8 mouse cellular contexts compared by ENCODE assay signal in the genomic region with DNA sequence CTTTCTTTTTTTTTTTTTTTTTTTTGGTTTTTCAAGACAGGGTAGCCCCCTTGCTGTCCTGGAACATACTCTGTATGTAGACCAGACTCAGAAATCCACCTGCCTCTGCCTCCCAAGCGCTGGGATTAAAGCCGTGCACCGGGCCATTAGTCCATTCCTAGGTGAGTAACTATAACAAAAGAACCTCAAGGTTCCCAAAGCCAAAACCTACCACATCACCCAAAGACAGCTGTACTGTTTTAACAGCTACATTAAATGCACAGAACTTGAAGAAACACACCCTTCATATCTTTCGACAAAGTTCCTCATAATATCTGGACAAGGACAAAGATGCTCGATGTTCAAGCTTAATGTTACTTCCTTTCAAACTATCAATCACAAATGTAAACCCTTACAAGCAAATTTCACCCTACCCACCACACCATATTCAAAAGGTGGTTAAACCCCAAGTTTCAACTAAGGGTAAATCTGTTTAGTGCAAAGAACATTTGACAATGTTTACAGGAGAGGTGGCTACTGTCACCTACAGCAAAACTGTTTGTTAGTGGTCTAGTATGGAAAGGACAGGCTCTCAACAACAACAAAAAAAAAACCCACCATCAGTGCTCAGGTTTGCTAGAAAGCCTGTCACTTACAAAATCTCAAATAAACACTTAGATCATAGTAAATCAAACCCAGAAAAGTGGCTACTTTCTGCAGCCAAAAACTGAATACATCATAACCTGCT. TPM values are rescaled to one million over a fixed set of nuclear protein-coding genes. Genes with fewer than 3 reads are reported as not detected.
DNase-seq lines count a peak whose midpoint lies in the region; ATAC-seq and TF ChIP-seq lines count a peak whose summit lies in the region.

No protein-coding gene starts in this region.

- peak overlapping the region; percentile 80 for H3K4me2 ChIP-seq in intestine, postnatal 0 days (replicated peaks; ENCODE audit: low read depth)
- H3K4me2 ChIP-seq in stomach, embryonic 15.5 days: peak overlapping the region; percentile 80

- no peaks in the 10 kb centered on the region for H3K27me3 ChIP-seq in heart, adult 2 months (ENCODE audit: control insufficient read depth, insufficient read depth, low read length)
- H3K27me3 ChIP-seq in megakaryocyte, embryonic 14.5 days (replicated peaks): no peaks in the 10 kb centered on the region
- H3K27me3 ChIP-seq in intestine, postnatal 0 days (replicated peaks; ENCODE audit: control insufficient read depth, insufficient read depth, low read length): no peaks in the 10 kb centered on the region
- H3K27me3 ChIP-seq in stomach, embryonic 15.5 days (replicated peaks): no peaks in the 10 kb centered on the region

- TF ChIP-seq CTCF in heart, adult 2 months (IDR thresholded peaks at IDR 0.05): no peak
- TF ChIP-seq CTCF in intestine, postnatal 0 days (IDR thresholded peaks at IDR 0.05; ENCODE audit: low read depth): no peak

- peaks cover 1% of the 10 kb centered on the region for H3K4me1 ChIP-seq in heart, adult 2 months (ENCODE audit: control insufficient read depth, insufficient read depth, low read length)
- H3K4me1 ChIP-seq in megakaryocyte, embryonic 14.5 days: peaks cover 72% of the 10 kb centered on the region
- peaks cover 6% of the 10 kb centered on the region; the same call in 1 of the 2 replicates for H3K4me1 ChIP-seq in intestine, postnatal 0 days (replicated peaks; ENCODE audit: control insufficient read depth, insufficient read depth, low read length)
- no peaks in the 10 kb centered on the region; the same call in 1 of the 2 replicates for H3K4me1 ChIP-seq in stomach, embryonic 15.5 days

- H3K79me2 ChIP-seq in heart, adult 2 months (replicated peaks; ENCODE audit: control insufficient read depth, insufficient read depth, low read length): peaks cover 3% of the 10 kb centered on the region

- 53% methylated on average over 5 of the region's 5 CpGs for WGBS in heart, adult 2 months
- 30% methylated on average over 5 of the region's 5 CpGs for WGBS in intestine, postnatal 0 days
- 48% methylated on average over 5 of the region's 5 CpGs for WGBS in stomach, embryonic 15.5 days

- H3K9ac ChIP-seq in heart, adult 2 months (ENCODE audit: low read depth, low read length): no peak overlapping the region
- no peak overlapping the region for H3K9ac ChIP-seq in intestine, postnatal 0 days (ENCODE audit: low read depth, low read length)
- no peak overlapping the region for H3K9ac ChIP-seq in stomach, embryonic 15.5 days

- no peak for TF ChIP-seq EP300 in heart, adult 2 months (IDR thresholded peaks at IDR 0.05; ENCODE audit: insufficient read depth, low read depth, low read length)

- no peak overlapping the region for H3K4me3 ChIP-seq in heart, adult 2 months
- peak overlapping the region; percentile 99 for H3K4me3 ChIP-seq in megakaryocyte, embryonic 14.5 days (replicated peaks)
- H3K4me3 ChIP-seq in intestine, postnatal 0 days (ENCODE audit: low read depth, low read length): no peak overlapping the region
- H3K4me3 ChIP-seq in stomach, embryonic 15.5 days (replicated peaks): no peak overlapping the region

- H3K36me3 ChIP-seq in heart, adult 2 months (ENCODE audit: control insufficient read depth, insufficient read depth, low read length): peaks cover 23% of the 10 kb centered on the region
- H3K36me3 ChIP-seq in megakaryocyte, embryonic 14.5 days (replicated peaks; ENCODE audit: low read length): peaks cover 30% of the 10 kb centered on the region
- H3K36me3 ChIP-seq in intestine, postnatal 0 days (ENCODE audit: control insufficient read depth, insufficient read depth): no peaks in the 10 kb centered on the region; the same call in 1 of the 2 replicates
- no peaks in the 10 kb centered on the region; the same call in 1 of the 2 replicates for H3K36me3 ChIP-seq in stomach, embryonic 15.5 days

- no peak overlapping the region; the same call in 1 of the 2 replicates for H3K27ac ChIP-seq in heart, adult 2 months
- peak overlapping the region; percentile 35; the same call in 1 of the 2 replicates for H3K27ac ChIP-seq in intestine, postnatal 0 days (ENCODE audit: low read depth, low read length)
- H3K27ac ChIP-seq in stomach, embryonic 15.5 days: no peak overlapping the region

- peak; percentile 64 for DNase-seq in heart, adult 11 months
- no peak for DNase-seq in heart, adult 2 months
- no peak for DNase-seq in adrenal gland, adult 18-20 months (ENCODE audit: low spot score in 2 of 2)
- DNase-seq in gastrocnemius, adult 8-10 months (ENCODE audit: low spot score in 2 of 2): no peak

- no peak for TF ChIP-seq POLR2A in heart, adult 2 months (IDR thresholded peaks at IDR 0.05; ENCODE audit: insufficient read depth, low read depth, low read length)

- intact Hi-C loops in heart, adult 2 months (cut with DNase I): no loop called here

- ATAC-seq in megakaryocyte, adult 5-6 weeks (ENCODE audit: poor library complexity, severe bottlenecking): no peak
- no peak for ATAC-seq in intestine, postnatal 0 days
- no peak for ATAC-seq in stomach, embryonic 15.5 days (ENCODE audit: insufficient read depth, low FRiP score, low read depth)

- no peaks in the 10 kb centered on the region for H3K9me3 ChIP-seq in megakaryocyte, embryonic 14.5 days
- no peaks in the 10 kb centered on the region for H3K9me3 ChIP-seq in intestine, postnatal 0 days (ENCODE audit: control insufficient read depth)
- no peaks in the 10 kb centered on the region for H3K9me3 ChIP-seq in stomach, embryonic 15.5 days

RNA-seq across cellular contexts. Expression of a gene that starts 3.3 kb away (rescaled TPM):
- 10 to 100 TPM; 16.4 to 17.5 TPM for total RNA-seq in heart, adult 2 months (2021)
- 7.3 and 11.9 TPM in 2 replicates for polyA plus RNA-seq in heart, adult 2 months (2012; rRNA removed)
- polyA plus RNA-seq in megakaryocyte, embryonic 14.5 days (2012; ENCODE audit: insufficient read depth, low replicate concordance): 1.2 TPM in 1 of 2 replicates, not detected in the other
- total RNA-seq in megakaryocyte, adult 5-6 weeks (2015): 6.8 and 9.4 TPM in 2 replicates
- 12.8 and 13.2 TPM in 2 replicates for total RNA-seq in megakaryocyte, adult 5-6 weeks (2017)
- polyA plus RNA-seq in intestine, postnatal 0 days (2015; fragmentation: Nextera tagmentation; extraction: Ambion mirVana): 8.8 and 9.6 TPM in 2 replicates
- polyA plus RNA-seq in stomach, embryonic 15.5 days (2015; fragmentation: Nextera tagmentation; extraction: Ambion mirVana): 20.2 and 21.3 TPM in 2 replicates
- total RNA-seq in adrenal gland, adult 18-20 months (2021): 10 to 100 TPM; 23.2 to 23.7 TPM
- 10 to 100 TPM; 11.8 to 13.8 (median 13.1) TPM for total RNA-seq in gastrocnemius, adult 8-10 months (2022)

RNA-seq across cellular contexts. Expression of a gene that starts 3.5 kb away (rescaled TPM):
- 10 to 100 TPM; 51.5 to 55.3 TPM for total RNA-seq in heart, adult 2 months (2021)
- 22.2 and 39.7 TPM in 2 replicates for polyA plus RNA-seq in heart, adult 2 months (2012; rRNA removed)
- 2.7 and 34.2 TPM in 2 replicates for polyA plus RNA-seq in megakaryocyte, embryonic 14.5 days (2012; ENCODE audit: insufficient read depth, low replicate concordance)
- 145 and 164 TPM in 2 replicates for total RNA-seq in megakaryocyte, adult 5-6 weeks (2015)
- total RNA-seq in megakaryocyte, adult 5-6 weeks (2017): 178 and 195 TPM in 2 replicates
- polyA plus RNA-seq in intestine, postnatal 0 days (2015; fragmentation: Nextera tagmentation; extraction: Ambion mirVana): 116 and 123 TPM in 2 replicates
- 122 and 130 TPM in 2 replicates for polyA plus RNA-seq in stomach, embryonic 15.5 days (2015; fragmentation: Nextera tagmentation; extraction: Ambion mirVana)
- 10 to 100 TPM; 82.1 to 86.4 TPM for total RNA-seq in adrenal gland, adult 18-20 months (2021)
- total RNA-seq in gastrocnemius, adult 8-10 months (2022): 10 to 100 TPM; 57.8 to 66.5 (median 58.9) TPM
